Mouse (Mus musculus): Measurements from ENCODE around the gene Traip. TPM values are rescaled to one million over a fixed set of nuclear protein-coding genes. Genes with fewer than 3 reads are reported as not detected.

The Traip gene
- polyA plus RNA-seq, 1 experiment from 2014 or later: 32.3 TPM

DNA sequence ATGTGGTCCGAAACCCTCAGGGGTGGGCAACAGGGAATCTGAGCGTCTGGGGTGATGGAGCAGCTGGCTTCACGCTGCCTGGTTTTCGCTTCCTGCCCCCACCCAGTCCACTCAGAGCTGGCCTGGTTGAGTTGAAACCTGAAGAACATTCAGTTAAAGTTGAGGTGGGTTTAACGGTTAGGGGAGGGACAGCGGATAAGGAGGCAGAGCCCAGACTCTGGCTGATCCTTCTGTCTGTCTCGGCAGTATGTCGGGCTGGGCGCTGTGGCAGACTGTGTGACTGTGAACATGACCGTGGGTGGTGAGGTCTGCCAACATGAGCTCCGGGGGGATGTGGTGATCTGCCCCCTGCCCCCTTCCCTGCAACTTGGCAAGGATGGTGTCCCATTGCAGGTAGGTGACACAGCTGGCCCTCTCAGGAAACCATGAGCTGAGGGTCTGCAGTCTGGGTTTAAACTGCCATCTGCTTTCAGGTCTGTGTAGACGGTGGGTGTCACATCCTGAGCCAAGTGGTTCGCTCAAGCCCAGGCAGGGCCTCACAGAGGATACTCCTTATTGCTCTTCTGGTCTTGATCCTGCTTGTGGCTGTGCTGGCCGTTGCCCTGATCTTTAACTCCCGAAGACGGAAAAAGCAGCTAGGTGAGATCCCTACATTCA is 35.0 kb upstream of the Traip start:
- 73% methylated on average over 16 of the region's 16 CpGs for WGBS
- Histone ChIP-seq H3K9me3 (no peaks in the 10 kb centered on the region), H3K4me3 (replicated peaks) (no peak overlapping the region), H3K27me3 (no peaks in the 10 kb centered on the region), H3K4me2 (no peak overlapping the region), H3K27ac (no peak overlapping the region), H3K36me3 (no peaks in the 10 kb centered on the region), H3K9ac (replicated peaks) (0 out of 2 replicates have a peak overlapping the region, but pooled peaks have one; percentile 18), H3K4me1 (replicated peaks) (peaks cover 9% of the 10 kb centered on the region)
- no peak for ATAC-seq (ENCODE audit: insufficient number of reproducible peaks, insufficient read depth, low FRiP score, low TSS enrichment, low read depth)

DNA sequence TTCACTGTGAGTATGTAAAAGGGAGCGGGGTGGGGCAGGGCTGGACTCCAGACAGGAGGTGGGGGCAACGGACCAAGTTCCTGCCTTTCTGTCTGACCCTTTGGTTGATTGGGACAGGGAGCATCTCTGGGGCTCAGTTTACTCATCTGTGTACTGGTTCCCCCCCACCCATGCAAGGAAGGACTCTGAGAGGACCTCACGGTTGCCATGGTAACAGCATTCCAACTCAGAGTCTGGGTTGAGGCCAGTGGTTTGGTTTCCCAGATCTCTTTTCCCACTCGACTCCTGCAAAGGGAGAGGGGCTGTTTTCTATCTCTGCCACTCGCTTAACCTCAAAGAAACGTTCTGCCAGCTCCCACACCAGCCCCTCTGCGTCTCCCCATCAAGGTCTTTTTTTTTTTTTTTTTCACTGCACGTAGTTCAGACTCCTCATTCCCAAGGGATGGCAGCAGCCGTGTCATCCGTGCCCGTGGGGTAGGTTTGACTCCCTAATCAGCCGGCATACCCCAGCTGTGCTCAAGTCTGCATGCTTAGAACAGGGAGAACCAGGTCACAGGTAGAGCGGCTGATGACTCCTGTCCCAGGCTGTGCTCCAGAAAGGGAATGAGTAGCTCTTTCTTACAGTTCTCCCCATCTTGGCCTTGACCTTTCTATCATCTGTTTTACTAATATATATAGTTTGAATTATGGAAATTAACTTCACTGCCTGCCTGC is 31.9 kb upstream of the Traip start:
- Histone ChIP-seq H3K27ac (no peak overlapping the region), H3K4me1 (replicated peaks) (peaks cover 9% of the 10 kb centered on the region), H3K9me3 (no peaks in the 10 kb centered on the region), H3K9ac (replicated peaks) (no peak overlapping the region), H3K4me2 (no peak overlapping the region), H3K4me3 (replicated peaks) (no peak overlapping the region), H3K36me3 (no peaks in the 10 kb centered on the region), H3K27me3 (no peaks in the 10 kb centered on the region)
- WGBS: 39% methylated on average over 13 of the region's 13 CpGs
- no peak for ATAC-seq (ENCODE audit: insufficient number of reproducible peaks, insufficient read depth, low FRiP score, low TSS enrichment, low read depth)

DNA sequence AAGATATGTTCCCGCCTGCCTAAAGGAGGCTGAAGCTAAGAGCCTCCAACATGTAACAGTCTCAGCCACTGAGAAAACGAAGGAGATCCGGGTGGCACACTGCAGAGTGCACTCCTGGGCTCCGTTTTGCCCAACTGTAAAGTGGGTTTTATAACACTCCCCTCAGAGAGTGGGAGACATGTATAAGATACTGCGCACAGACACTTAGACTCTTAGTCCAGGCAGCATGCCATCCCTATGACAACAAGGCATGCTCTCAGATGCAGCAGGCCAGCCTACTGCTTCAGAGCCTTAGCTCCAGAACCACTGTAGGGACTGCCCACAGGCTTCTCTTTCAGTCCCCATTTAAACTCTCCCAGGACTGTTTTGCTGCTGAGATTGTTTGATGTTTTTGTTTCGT is 31.1 kb upstream of the Traip start:
- Histone ChIP-seq H3K9ac (replicated peaks) (no peak overlapping the region), H3K27ac (no peak overlapping the region), H3K4me2 (no peak overlapping the region), H3K4me3 (replicated peaks) (no peak overlapping the region), H3K27me3 (no peaks in the 10 kb centered on the region), H3K4me1 (replicated peaks) (peaks cover 11% of the 10 kb centered on the region), H3K36me3 (no peaks in the 10 kb centered on the region), H3K9me3 (no peaks in the 10 kb centered on the region)
- 83% methylated on average over 6 of the region's 6 CpGs for WGBS
- ATAC-seq (ENCODE audit: insufficient number of reproducible peaks, insufficient read depth, low FRiP score, low TSS enrichment, low read depth): no peak

DNA sequence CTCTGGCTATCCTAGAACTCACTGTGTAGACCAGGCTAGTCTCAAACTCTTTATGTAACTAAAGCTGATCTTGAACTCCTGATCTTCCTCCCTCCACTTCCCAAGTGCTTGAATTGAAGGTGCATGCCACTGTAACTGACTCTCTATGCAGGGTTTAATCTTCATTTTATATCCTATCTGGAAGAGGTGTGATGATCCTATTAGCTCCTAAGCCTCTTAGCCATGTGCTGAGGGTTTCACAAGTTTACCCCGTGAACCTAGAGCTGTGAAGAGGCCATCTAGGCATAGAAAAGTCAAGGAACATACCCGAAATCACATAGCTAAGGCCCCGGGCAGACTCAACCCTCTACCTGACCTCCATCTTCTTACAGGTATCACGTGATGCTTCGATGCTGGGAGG is 30.5 kb upstream of the Traip start:
- no peaks in the 10 kb centered on the region for H3K36me3 ChIP-seq
- no peak overlapping the region for H3K27ac ChIP-seq
- H3K9me3 ChIP-seq: no peaks in the 10 kb centered on the region
- no peak for ATAC-seq (ENCODE audit: insufficient number of reproducible peaks, insufficient read depth, low FRiP score, low TSS enrichment, low read depth)
- H3K4me1 ChIP-seq (replicated peaks): peaks cover 13% of the 10 kb centered on the region
- 88% methylated on average over 5 of the region's 5 CpGs for WGBS
- no peak overlapping the region for H3K4me3 ChIP-seq (replicated peaks)
- no peaks in the 10 kb centered on the region for H3K27me3 ChIP-seq
- no peak overlapping the region for H3K9ac ChIP-seq (replicated peaks)
- H3K4me2 ChIP-seq: no peak overlapping the region

DNA sequence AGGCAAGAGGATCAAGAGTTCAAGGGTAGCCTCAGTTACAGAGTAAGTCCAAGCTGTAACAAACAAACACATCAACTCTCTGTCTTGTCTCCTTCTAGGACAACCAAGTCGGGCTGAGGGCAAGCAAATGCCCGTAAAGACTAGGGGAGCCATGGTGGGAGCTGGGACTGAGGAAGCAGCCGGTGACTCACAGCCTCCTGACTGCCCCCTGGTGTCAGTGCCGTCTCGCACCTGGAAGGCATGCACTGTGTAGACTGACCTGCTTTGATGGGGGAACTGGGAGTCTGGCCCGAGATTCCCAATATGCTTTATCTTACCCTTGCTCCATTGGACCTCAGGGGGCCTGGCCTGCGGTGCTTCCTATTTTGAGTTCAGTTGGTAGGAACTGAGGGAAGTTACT is 26.9 kb upstream of the Traip start:
- no peak overlapping the region for H3K9ac ChIP-seq (replicated peaks)
- no peaks in the 10 kb centered on the region for H3K36me3 ChIP-seq
- H3K4me1 ChIP-seq (replicated peaks): peaks cover 8% of the 10 kb centered on the region
- no peak for ATAC-seq (ENCODE audit: insufficient number of reproducible peaks, insufficient read depth, low FRiP score, low TSS enrichment, low read depth)
- H3K9me3 ChIP-seq: no peaks in the 10 kb centered on the region
- 30% methylated on average over 7 of the region's 7 CpGs for WGBS
- H3K4me2 ChIP-seq: no peak overlapping the region
- H3K27me3 ChIP-seq: no peaks in the 10 kb centered on the region
- H3K4me3 ChIP-seq (replicated peaks): no peak overlapping the region
- H3K27ac ChIP-seq: no peak overlapping the region

DNA sequence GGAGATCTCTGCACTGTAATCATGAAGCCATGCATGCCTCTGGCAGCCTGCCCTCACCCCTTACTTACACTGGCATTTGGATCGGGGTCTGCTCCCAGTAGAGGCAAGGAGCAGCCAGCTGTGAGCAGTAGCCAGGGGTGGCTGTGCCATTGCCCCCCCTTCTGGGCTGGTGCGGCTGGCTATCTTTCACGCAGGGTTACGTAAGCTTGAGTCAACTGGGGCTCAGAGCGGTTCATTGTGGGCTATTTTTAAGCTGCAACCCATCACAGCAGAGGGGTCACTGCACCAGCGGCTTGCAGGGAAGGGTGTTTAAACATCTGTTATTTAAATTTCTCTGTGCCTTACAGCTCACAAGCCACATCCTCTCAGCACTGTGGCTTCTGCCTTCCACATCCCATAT is 26.0 kb upstream of the Traip start:
- Histone ChIP-seq H3K27me3 (no peaks in the 10 kb centered on the region), H3K9me3 (no peaks in the 10 kb centered on the region), H3K9ac (replicated peaks) (no peak overlapping the region), H3K4me3 (replicated peaks) (no peak overlapping the region), H3K36me3 (no peaks in the 10 kb centered on the region), H3K4me1 (replicated peaks) (peaks cover 4% of the 10 kb centered on the region), H3K27ac (no peak overlapping the region), H3K4me2 (no peak overlapping the region)
- ATAC-seq (ENCODE audit: insufficient number of reproducible peaks, insufficient read depth, low FRiP score, low TSS enrichment, low read depth): no peak
- WGBS: 61% methylated on average over 6 of the region's 6 CpGs

DNA sequence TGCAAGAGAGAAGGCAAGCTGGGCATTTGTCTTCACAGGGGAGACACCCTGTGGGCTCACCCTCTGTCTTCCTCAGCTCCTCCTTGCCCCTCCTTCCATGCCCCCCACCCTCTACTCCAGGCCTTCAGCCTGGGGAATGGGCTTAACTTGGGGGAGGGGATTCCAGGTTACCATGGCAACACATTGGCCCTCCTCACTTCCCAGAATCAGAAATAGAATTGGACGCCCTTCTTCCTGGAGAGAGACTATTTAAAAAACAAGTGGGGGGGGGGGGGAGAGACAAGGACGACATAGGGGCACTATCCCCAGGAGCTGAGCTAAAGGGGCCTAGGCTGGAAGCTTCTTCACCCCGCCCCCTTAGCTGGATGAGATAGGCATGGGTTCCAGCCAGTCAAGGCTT is 24.7 kb upstream of the Traip start:
- no peaks in the 10 kb centered on the region for H3K36me3 ChIP-seq
- H3K4me3 ChIP-seq (replicated peaks): no peak overlapping the region
- no peak overlapping the region for H3K9ac ChIP-seq (replicated peaks)
- H3K4me1 ChIP-seq (replicated peaks): peaks cover 4% of the 10 kb centered on the region
- no peak for ATAC-seq (ENCODE audit: insufficient number of reproducible peaks, insufficient read depth, low FRiP score, low TSS enrichment, low read depth)
- H3K4me2 ChIP-seq: no peak overlapping the region
- H3K27ac ChIP-seq: no peak overlapping the region
- H3K27me3 ChIP-seq: no peaks in the 10 kb centered on the region
- 45% methylated on average over 3 of the region's 3 CpGs for WGBS
- no peaks in the 10 kb centered on the region for H3K9me3 ChIP-seq

DNA sequence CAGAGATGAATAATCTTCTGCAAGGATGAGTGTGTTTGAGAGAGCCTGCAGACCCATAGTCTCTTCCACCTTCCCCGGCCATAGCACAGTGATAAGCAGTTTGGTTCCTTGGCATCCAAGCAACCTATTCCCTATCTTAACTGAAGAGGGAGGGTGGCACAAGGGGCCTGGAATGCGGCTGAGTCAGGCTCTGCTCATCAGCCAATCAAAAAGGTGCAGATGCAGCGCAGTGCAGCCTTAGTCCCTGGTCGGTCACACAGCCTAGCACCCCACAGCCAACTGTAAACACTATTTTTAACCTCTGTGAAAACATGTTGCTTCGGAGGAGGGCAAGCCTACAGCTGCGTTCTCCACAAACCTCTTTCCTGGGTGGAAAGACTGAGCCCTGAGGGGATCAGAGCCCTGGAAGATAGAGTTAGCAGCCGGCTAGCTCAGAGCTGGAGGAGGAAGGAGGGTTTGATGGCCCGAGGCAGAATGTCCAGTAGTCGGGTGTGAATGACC is 23.0 kb upstream of the Traip start:
- Histone ChIP-seq H3K27ac (no peak overlapping the region), H3K36me3 (no peaks in the 10 kb centered on the region), H3K4me3 (replicated peaks) (no peak overlapping the region), H3K4me1 (replicated peaks) (peaks cover 4% of the 10 kb centered on the region), H3K9ac (replicated peaks) (no peak overlapping the region), H3K27me3 (0 out of 2 replicates have a peak, but pooled peaks cover 3% of the 10 kb centered on the region), H3K9me3 (no peaks in the 10 kb centered on the region), H3K4me2 (no peak overlapping the region)
- WGBS: 49% methylated on average over 9 of the region's 9 CpGs
- ATAC-seq (ENCODE audit: insufficient number of reproducible peaks, insufficient read depth, low FRiP score, low TSS enrichment, low read depth): no peak

DNA sequence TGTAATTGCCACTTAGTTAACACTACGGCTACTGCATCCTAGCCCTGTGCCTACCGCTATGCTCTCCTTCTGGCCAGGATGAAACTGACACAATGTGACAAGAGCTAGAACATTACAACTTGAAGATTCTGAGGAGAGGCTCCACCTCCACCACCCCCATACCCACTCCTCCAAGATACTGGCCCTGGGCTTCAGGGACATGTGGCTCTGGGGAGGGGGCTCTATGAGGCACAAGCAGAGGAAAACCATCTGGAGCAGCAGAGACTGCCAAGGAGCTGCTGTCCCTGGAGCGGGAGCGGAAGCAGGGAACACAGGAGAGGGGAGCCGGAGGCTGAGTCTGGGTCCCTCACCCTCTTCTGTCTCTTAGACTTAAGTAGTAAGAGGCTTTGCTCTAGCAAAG is 22.2 kb upstream of the Traip start:
- WGBS: 67% methylated on average over 5 of the region's 5 CpGs
- Histone ChIP-seq H3K27ac (no peak overlapping the region), H3K4me2 (no peak overlapping the region), H3K9ac (replicated peaks) (no peak overlapping the region), H3K36me3 (no peaks in the 10 kb centered on the region), H3K27me3 (0 out of 2 replicates have a peak, but pooled peaks cover 3% of the 10 kb centered on the region), H3K4me3 (replicated peaks) (no peak overlapping the region), H3K9me3 (no peaks in the 10 kb centered on the region), H3K4me1 (replicated peaks) (peaks cover 4% of the 10 kb centered on the region)
- ATAC-seq (ENCODE audit: insufficient number of reproducible peaks, insufficient read depth, low FRiP score, low TSS enrichment, low read depth): no peak

DNA sequence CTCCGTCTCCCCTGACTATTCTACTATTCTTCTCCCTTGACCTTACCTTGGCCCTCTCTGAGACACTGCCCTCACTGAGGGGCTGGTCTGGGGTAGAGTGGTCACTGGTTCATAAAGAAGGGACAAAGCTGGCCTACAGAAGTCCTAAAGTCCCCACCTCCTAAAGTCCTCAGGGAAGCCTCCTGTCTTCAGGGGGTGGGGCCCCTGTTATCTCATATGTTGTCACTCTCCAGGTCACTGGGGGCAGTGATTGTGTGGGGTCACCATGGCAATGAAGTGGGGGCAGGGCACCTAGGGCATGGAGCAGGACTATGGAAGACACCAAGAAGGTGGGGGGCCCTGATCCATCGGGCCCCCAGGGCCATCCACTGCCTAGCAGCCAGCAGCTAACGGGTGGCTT is 21.8 kb upstream of the Traip start, which contains the start of gene Actl11:
Gene Actl11 (plus strand): TSS at position 301 of the 400 bp plus-strand sequence.
- H3K4me1 ChIP-seq (replicated peaks): peaks cover 4% of the 10 kb centered on the region
- ATAC-seq (ENCODE audit: insufficient number of reproducible peaks, insufficient read depth, low FRiP score, low TSS enrichment, low read depth): no peak
- 88% methylated on average over 3 of the region's 3 CpGs for WGBS

DNA sequence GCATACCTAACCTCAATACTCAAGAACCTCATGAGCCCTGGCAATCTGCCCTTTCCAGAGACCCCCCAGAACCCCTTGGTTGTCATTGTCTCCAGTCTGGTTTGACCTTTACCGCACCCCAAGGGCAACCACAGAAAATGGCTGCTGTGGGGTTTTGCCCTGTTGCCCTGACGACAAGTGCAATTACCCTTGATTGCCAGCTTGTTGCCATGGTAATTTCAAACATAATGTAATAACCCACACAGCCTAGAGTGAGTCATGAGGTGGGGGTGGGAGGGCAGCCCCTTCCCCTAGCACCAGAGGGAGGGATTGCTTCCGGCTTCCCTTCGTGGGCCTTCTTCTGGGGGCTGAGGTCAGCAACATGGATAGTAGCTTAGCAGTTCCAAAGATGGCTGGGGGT is 17.7 kb upstream of the Traip start:
- no peak overlapping the region for H3K4me3 ChIP-seq (replicated peaks)
- no peak overlapping the region for H3K4me2 ChIP-seq
- H3K27ac ChIP-seq: no peak overlapping the region
- no peaks in the 10 kb centered on the region for H3K36me3 ChIP-seq
- peaks cover 24% of the 10 kb centered on the region for H3K27me3 ChIP-seq
- H3K4me1 ChIP-seq (replicated peaks): peaks cover 17% of the 10 kb centered on the region
- WGBS: 68% methylated on average over 4 of the region's 4 CpGs
- ATAC-seq (ENCODE audit: insufficient number of reproducible peaks, insufficient read depth, low FRiP score, low TSS enrichment, low read depth): no peak
- H3K9ac ChIP-seq (replicated peaks): no peak overlapping the region
- no peaks in the 10 kb centered on the region for H3K9me3 ChIP-seq

More for the DNA sequence above, 21.8 kb upstream of the Traip start, which contains the start of gene Actl11:
- Histone ChIP-seq H3K27me3 (0 out of 2 replicates have a peak, but pooled peaks cover 3% of the 10 kb centered on the region), H3K4me3 (replicated peaks) (no peak within 1 kb of the TSS), H3K36me3 (no peaks in the 10 kb centered on the region), H3K4me2 (no peak within 1 kb of the TSS), H3K9ac (replicated peaks) (no peak within 1 kb of the TSS), H3K27ac (no peak within 1 kb of the TSS), H3K9me3 (no peaks in the 10 kb centered on the region)

All from limb, embryonic 12.5 days (tissue).